Mouse (Mus musculus): Measurements from ENCODE around the gene 3110082I17Rik.

- TF ChIP-seq CTCF (IDR thresholded peaks at IDR 0.05; ENCODE audit: low read depth, low read length) (no peak), POLR2A (IDR thresholded peaks at IDR 0.05; ENCODE audit: extremely low read depth, insufficient read depth, low read length) (no peak)
Observed at GRCm38 (mm10) chr5:139432747-139433508, 27.4 kb downstream of the 3110082I17Rik start.
